Mouse (Mus musculus) testis, adult 10 weeks (tissue): ENCODE measurements around the gene Gm30191. TPM values are rescaled to one million over a fixed set of nuclear protein-coding genes. Genes with fewer than 3 reads are reported as not detected.

Experiments
- polyA plus RNA-seq: library from polyadenylated mRNA; stranded (reverse); fragments of 350-450 nt; fragmentation: Illumina TruSeq; extraction: RNeasy Lipid Tissue Mini Kit (QIAGEN cat#74804); gene quantifications from one replicate; pipeline ENCODE4 v1.2.3, GENCODE M21; 2014; ENCODE audit warnings: low read depth, low replicate concordance

The Gm30191 gene
- polyA plus RNA-seq, result not detected

DNA sequence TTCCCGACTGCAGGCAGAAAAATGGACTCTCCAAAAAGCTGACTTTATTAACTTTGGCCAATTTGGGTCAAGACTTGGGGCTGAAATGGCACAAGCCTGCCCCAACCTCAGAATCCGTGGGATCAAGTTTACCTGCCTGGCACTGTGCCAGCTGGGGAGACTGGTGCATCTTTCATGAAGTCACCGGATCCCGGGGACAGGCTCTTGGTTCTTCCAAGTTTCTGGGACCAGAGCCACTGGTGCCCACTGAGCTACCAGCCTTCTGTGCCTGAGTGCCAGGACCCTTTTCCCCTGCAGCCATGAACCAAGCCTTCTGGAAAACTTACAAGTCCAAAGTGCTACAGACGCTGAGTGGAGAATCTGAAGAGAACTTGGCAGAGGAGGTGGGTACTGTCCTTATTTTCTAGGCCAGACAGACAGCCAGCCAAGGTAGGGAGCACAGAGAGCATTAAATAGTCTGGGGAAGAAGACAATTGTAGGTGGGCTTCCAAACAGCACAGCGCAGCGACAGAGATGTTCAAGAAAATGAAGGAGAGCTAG, at the start of gene Gm30191:
TSS of gene Gm30191 (plus strand) at position 217 of the 540 bp plus-strand sequence.

DNA sequence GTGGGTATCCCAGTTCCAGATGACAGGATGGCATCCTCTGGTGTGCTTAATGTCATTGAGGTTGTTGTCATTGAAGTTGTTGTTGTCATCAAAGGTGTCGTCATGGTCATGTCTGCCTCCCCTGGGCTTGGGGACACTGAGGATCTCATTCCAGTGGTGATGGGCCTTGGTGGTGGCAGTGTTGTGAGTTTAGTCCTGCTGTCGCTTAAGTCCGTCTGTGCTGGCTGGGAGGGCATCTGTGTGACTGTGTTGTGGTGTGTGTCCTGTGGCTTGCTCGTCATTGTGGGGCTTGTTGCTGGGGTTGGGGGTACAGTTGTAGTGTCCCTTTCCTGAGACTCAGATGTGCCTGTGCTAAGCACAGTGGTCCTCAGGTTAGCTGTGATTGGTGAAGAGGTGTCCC, 43.8 kb upstream of the Gm30191 start, which contains the start of gene Gm7534:
TSS of gene Gm7534 (minus strand) at position 101 of the 400 bp plus-strand sequence.

DNA sequence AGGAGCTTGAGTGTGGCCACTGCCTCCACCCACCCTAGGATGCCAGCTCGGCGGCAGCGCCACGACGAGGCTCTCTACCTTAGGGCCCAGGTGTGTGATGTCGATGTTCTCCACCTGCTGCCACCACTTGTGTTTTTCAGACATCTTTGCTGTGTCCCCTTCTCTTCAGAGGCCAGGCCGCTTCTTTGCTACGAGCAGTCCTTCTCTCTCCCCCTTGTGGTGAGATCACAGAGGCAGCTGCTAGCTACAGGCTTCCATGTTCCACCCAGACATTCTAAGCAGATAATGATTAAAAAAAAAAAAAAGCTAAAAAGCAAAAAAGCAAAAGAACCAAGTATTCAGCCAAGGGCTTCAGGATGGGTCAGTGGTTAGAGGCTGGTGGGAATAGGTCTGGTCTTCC, 19.5 kb upstream of the Gm30191 start, which contains the start of gene Catsper4:
TSS of gene Catsper4 (minus strand) at position 190 of the 400 bp plus-strand sequence.

DNA sequence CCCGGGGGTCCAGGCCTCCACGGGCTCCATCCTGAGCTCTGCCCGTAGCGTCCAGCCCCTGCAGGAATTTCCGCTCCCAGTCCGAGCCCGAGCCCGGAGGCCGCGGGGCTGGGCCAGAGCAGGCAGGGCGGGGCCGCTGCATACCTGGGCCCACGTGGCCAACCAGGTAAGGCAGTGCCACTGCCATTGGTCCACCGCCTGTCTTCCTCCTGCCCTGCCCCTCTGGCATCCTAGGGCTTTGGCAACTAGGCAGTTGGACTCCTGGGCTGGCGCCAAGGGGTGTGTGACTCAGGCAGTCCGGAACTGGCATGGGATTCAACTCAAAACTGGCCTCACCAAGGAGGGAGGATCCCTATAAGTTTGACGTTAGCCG, 8.5 kb upstream of the Gm30191 start, which contains the start of gene Cnksr1:
TSS of gene Cnksr1 (minus strand) at position 121 of the 373 bp plus-strand sequence.

DNA sequence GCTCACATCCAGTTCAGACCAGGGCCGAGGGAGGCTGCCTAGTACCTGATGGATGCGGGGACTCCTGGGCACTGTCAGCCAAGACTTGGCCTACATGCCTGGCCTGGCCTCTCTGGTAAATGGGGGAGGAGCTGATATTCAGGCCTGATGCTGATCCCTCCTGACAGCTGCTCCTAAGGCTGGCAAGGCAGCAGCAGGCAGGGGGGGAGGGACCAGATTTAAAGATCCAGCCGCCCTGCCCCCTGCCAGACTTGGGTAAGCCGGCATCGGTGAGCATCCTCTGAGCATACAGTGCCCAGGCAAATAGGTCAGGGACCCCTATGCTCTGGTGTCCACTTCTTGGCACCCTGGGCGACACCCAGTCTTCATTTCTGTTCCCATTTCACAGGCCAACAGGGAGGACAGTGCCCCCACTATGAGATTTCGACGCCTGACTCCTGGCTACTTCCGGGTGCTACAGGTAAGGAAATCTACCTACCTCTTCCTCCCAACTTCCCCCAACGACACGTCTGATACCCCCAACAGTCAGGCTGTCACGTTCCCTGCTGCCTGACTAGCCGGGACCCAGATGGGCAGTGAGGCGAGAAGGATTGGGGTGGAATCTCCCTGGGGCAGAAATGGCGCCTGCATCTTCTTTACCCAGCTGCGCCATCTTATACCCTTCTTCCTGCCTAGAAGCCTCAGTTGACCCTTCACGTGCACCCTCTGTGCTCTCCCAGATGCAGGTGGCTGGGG, 3.1 kb upstream of the Gm30191 start, which contains the start of gene E130218I03Rik:
TSS of gene E130218I03Rik (plus strand) at position 147 of the 735 bp plus-strand sequence.

DNA sequence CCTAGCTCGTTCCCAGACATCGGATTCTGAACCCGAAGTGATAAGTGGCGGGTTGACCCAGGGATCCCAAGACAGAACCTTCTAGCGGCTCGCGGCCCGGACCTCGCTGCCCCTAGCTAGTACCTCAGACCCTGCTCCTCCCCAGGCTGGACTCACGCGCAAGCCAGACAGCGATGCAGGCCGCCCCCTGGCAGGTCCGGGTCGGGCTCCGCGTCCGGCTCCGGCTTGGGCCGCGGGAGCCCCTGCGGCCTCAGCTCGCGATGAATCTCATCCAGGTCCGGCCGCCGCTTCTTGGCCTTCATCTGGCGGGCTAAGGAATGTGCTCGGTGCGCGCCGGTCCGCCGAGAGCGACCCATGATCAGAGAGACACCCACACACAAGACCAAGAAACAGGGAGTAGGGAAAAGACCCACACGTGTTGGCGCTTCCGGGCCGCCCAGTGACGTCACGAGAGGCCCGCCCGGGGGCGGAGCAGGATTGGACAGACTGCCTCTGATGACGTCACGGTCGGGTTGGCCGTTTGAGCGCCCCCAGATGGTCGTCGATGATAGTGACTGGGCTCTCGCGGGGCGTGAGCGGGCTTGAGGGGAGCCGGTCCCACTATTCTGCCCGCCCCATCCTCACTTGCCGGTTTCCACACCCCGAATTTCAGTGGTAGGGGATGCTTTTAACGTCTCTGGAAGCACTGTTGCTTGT, 1.4 kb upstream of the Gm30191 start, which contains the start of gene Zfp593:
TSS of gene Zfp593 (minus strand) at position 445 of the 696 bp plus-strand sequence.

DNA sequence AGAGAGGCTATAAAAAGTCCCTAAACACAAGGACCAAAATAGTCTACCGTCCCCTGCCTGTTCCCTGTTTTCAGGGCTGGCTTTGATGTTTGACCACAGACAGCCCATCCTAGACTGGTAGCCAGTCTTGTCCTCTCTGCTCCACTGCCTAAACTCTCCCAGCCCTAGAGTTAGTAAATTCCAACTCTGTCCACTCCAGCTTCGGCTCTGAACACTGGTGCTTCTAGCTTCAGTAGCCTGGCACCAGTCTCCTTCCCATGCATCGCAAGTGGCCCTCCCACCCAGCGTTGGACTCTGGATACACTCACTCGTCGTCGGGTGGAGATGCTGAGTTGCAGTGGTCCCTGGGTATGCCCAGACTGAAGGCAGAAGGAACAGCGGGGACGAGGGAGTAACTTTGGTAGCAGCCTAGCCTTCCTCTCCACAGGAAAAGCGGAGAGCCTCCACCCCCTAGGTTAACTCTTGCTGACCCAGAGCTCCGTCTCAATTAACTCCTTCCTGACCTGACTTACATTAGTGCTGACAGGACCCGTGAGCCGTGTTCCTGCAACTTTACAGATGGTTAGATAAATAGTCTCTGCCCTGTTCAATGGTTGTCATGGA, 7.1 kb downstream of the Gm30191 start, which contains the start of gene Grrp1:
TSS of gene Grrp1 (minus strand) at position 385 of the 603 bp plus-strand sequence.

DNA sequence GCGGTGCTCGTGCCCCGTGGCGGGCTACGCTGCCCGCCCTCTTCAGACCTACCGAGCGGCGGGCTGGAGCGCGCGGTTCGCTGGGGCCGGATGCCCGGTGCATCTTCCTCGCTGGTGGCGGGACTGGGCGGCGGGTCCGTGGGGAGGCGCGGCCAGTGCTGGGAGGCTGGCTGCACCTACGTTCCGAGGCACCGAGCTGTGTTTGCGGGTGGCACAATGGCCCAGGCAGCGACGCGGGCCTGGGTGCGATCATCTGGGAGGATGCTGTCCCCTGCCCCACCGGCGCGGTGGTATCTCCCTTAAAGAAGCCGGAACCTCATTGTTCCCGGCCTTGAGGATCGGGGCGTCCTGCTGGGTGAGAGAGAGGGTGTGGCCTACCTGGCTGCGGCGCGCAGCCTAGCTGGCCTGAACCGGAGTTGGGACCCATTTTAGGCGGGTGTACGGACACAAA, 40.9 kb downstream of the Gm30191 start, which contains the start of gene Pdik1l:
TSS of gene Pdik1l (minus strand) at position 321 of the 451 bp plus-strand sequence.

Other genes starting within 250 kb of the Gm30191 start
- 11.6 TPM for gene Dhdds, start 246.0 kb upstream of the Gm30191 start, polyA plus RNA-seq
- 3.3 TPM for gene Lin28a, start 228.1 kb upstream of the Gm30191 start, polyA plus RNA-seq
- gene Zfp683, start 193.1 kb upstream of the Gm30191 start, polyA plus RNA-seq, result not detected
- gene Crybg2, start 186.1 kb upstream of the Gm30191 start, polyA plus RNA-seq, result 0.17 TPM
- 12.2 TPM for gene Cd52, start 151.9 kb upstream of the Gm30191 start, polyA plus RNA-seq
- gene Ubxn11, start 144.4 kb upstream of the Gm30191 start, polyA plus RNA-seq, result 17.0 TPM
- 3.2 TPM for gene Sh3bgrl3, start 118.1 kb upstream of the Gm30191 start, polyA plus RNA-seq
- 53.0 TPM for gene Cep85, start 59.8 kb upstream of the Gm30191 start, polyA plus RNA-seq
- not detected for gene Gm7534, start 43.9 kb upstream of the Gm30191 start, polyA plus RNA-seq
- gene Catsper4, start 19.6 kb upstream of the Gm30191 start, polyA plus RNA-seq, result 32.9 TPM
- gene Cnksr1, start 8.5 kb upstream of the Gm30191 start, polyA plus RNA-seq, result not detected
- not detected for gene E130218I03Rik, start 3.3 kb upstream of the Gm30191 start, polyA plus RNA-seq
- 0.59 TPM for gene Zfp593, start 1.3 kb upstream of the Gm30191 start, polyA plus RNA-seq
- not detected for gene Grrp1, start 7.2 kb downstream of the Gm30191 start, polyA plus RNA-seq
- 13.0 TPM for gene Pdik1l, start 41.0 kb downstream of the Gm30191 start, polyA plus RNA-seq
- 0.77 TPM for gene Trim63, start 68.2 kb downstream of the Gm30191 start, polyA plus RNA-seq
- 14.4 TPM for gene Slc30a2, start 96.2 kb downstream of the Gm30191 start, polyA plus RNA-seq
- gene Extl1, start 136.9 kb downstream of the Gm30191 start, polyA plus RNA-seq, result not detected
- gene Pafah2, start 149.4 kb downstream of the Gm30191 start, polyA plus RNA-seq, result 14.2 TPM
- 247 TPM for gene Stmn1, start 221.4 kb downstream of the Gm30191 start, polyA plus RNA-seq
- gene Paqr7, start 249.8 kb downstream of the Gm30191 start, polyA plus RNA-seq, result 7.2 TPM